Mouse (Mus musculus) bone marrow, adult 2 months (tissue): ENCODE results near the gene Ncln.

ENCODE experiments used
- CTCF ChIP-seq: fragments of 200-500 bp; IDR thresholded peaks from 2 replicates; pipeline ENCODE4 v1.5.1; 2011; ENCODE audit warnings: low read length, control low read depth; ENCODE audit not compliant: control insufficient read depth, insufficient read depth
- POLR2A ChIP-seq: fragments of 200-500 bp; IDR thresholded peaks from 2 replicates; pipeline ENCODE4 v1.6.1; 2011; ENCODE audit warnings: low read depth, mild to moderate bottlenecking, control low read depth, low read length, borderline replicate concordance; ENCODE audit not compliant: control insufficient read depth

- TF ChIP-seq CTCF (no peak), POLR2A (no peak)
Observed at GRCm38 (mm10) chr10:81460951-81461350, 35.2 kb downstream of the Ncln start.
